Mouse (Mus musculus) limb, embryonic 14.5 days (tissue): ENCODE measurements around the gene Gmds. TPM values are rescaled to one million over a fixed set of nuclear protein-coding genes. Genes with fewer than 3 reads are reported as not detected.

Experiments
- ATAC-seq: fragments of 200-750 bp; cut with Nextera tagmentation; 2 replicates; pipeline ENCODE4 v1.8.0; 2017; ENCODE audit warnings: low read depth, moderate number of reproducible peaks, moderate TSS enrichment; ENCODE audit not compliant: low FRiP score
- DNase-seq: peaks from one replicate; pipeline ENCODE4 v3.0.0-alpha.2; 2015; ENCODE audit warnings: low spot score
- H3K27ac ChIP-seq: fragments of 300-500 bp; sonication (generic); replicated peaks from 2 replicates; pipeline ENCODE4 v1.5.1; 2014; ENCODE audit warnings: low read depth, mild to moderate bottlenecking, low read length, moderate library complexity, mixed read lengths
- H3K27me3 ChIP-seq: fragments of 300-500 bp; sonication (generic); 2 replicates; pipeline ENCODE4 v1.6.1; 2014; ENCODE audit warnings: low read length, mixed read lengths; ENCODE audit not compliant: control insufficient read depth, insufficient read depth
- H3K36me3 ChIP-seq: fragments of 300-500 bp; sonication (generic); 2 replicates; pipeline ENCODE4 v1.6.1; 2014; ENCODE audit warnings: mild to moderate bottlenecking, low read length, moderate library complexity, mixed read lengths; ENCODE audit not compliant: control insufficient read depth, insufficient read depth
- H3K4me1 ChIP-seq: fragments of 300-500 bp; sonication (generic); 2 replicates; pipeline ENCODE4 v1.6.1; 2014; ENCODE audit warnings: antibody characterized with exemption, low read length, mixed read lengths; ENCODE audit not compliant: control insufficient read depth, insufficient read depth
- H3K4me2 ChIP-seq: fragments of 300-500 bp; sonication (generic); replicated peaks from 2 replicates; pipeline ENCODE4 v1.6.1; 2014; ENCODE audit warnings: low read depth, mild to moderate bottlenecking, low read length, moderate library complexity; ENCODE audit not compliant: severe bottlenecking
- H3K4me3 ChIP-seq: fragments of 300-500 bp; sonication (generic); replicated peaks from 2 replicates; pipeline ENCODE4 v1.5.1; 2014; ENCODE audit warnings: low read length
- H3K9ac ChIP-seq: fragments of 300-500 bp; sonication (generic); 2 replicates; pipeline ENCODE4 v1.6.1; 2014; ENCODE audit warnings: mild to moderate bottlenecking, low read depth, low read length, moderate library complexity; ENCODE audit not compliant: severe bottlenecking
- H3K9me3 ChIP-seq: fragments of 300-500 bp; sonication (generic); 2 replicates; pipeline ENCODE4 v1.6.1; 2016; ENCODE audit warnings: low read length; ENCODE audit not compliant: control insufficient read depth
- POLR2A ChIP-seq: fragments of 200-500 bp; IDR thresholded peaks from 2 replicates; pipeline ENCODE4 v1.8.0; 2012; ENCODE audit warnings: inconsistent platforms, mild to moderate bottlenecking, moderate library complexity, borderline replicate concordance; ENCODE audit not compliant: insufficient read depth, insufficient read length; ENCODE audit errors: extremely low read depth
- WGBS: fragments of 180-500 bp; shearing (Covaris S2); extraction: QIAGEN DNeasy Blood & Tissue Kit; methylation state at CpG from one replicate; pipeline ENCODE4 v1.1.7; 2014; 5-methylcytosine and 5-hydroxymethylcytosine counted together
- polyA plus RNA-seq, 2 experiments: library from polyadenylated mRNA; depleted of rRNA in 1 of 2; stranded (reverse) in 1 of 2; unstranded in 1 of 2; fragments of >200 nt; fragmentation: Nextera tagmentation in 1 of 2; extraction: Ambion mirVana in 1 of 2; gene quantifications; 2 replicates each; pipeline versions ENCODE4 v1.2.1 to v1.2.3; 2012 to 2014

Gene Gmds
- polyA plus RNA-seq, 2 experiments, result 31.6 to 39.9 TPM

DNA sequence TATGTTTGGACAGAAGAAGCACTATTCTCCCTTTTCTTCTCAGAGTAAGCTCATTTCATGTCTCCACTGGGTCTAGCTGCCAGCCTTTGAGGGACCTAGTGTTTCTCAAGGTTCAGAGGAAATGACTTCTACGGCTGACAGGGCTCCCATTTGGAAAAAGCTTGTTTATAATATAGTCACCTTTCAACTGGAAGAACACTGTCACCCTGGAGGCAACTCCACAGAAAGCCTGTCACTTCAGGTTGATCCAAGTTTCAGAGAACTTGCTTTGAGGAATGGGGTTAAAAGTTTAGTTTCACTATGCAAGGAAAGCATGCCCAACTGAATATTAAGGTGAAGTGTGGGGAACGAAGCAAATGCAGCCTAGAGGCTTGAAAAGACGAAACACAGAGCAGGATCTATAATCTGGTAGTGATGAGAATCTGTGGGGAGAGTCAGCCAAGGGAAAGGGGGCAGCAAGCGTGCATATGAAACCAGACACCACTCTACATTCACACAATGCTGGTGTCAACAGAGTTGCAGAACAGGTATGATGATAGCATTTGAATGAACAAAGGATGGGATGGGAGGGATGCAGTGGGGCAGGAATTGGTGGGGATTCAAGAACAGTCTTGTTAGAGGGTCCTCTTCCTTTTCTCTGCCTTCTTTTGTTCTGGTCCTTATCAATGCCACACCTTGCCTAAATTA, 423.5 kb downstream of the Gmds start:
- ATAC-seq (no peak), DNase-seq (no peak)
- Histone ChIP-seq H3K36me3 (no peaks in the 10 kb centered on the region), H3K9me3 (no peaks in the 10 kb centered on the region), H3K27me3 (no peaks in the 10 kb centered on the region), H3K4me3 (no peak overlapping the region), H3K27ac (no peak overlapping the region), H3K9ac (no peak overlapping the region), H3K4me1 (peaks cover 7% of the 10 kb centered on the region; the same call in 1 of the 2 replicates), H3K4me2 (no peak overlapping the region)
- TF ChIP-seq POLR2A, result no peak
- 41% methylated on average over 4 of the region's 4 CpGs for WGBS

DNA sequence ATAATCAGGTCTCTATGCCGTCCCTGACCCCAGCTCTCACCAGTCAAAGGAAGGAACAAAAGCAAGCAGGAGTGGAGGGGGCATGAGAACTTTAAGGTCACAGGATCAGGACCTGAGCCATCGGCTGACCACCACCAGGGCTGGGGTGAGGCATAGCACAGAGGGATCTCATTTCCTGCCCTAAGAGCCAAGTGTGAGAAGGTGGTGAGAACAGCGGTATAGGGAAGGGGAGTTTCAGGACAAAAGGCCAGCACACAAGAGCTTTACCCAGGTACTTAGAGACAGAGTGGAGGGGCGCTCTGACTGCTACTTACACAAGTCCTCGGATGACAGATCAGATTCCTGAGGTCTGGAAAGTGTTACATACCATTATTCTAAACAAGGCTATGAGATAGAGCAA, 426.6 kb downstream of the Gmds start:
- DNase-seq (no peak), ATAC-seq (no peak)
- no peaks in the 10 kb centered on the region for H3K27me3 ChIP-seq
- TF ChIP-seq POLR2A, result no peak
- 15% methylated on average over 5 of the region's 5 CpGs for WGBS
- no peak overlapping the region for H3K4me2 ChIP-seq
- H3K9me3 ChIP-seq, result no peaks in the 10 kb centered on the region
- no peak overlapping the region for H3K9ac ChIP-seq
- H3K4me3 ChIP-seq, result no peak overlapping the region
- H3K27ac ChIP-seq, result no peak overlapping the region
- H3K36me3 ChIP-seq, result no peaks in the 10 kb centered on the region
- H3K4me1 ChIP-seq, result peaks cover 7% of the 10 kb centered on the region; the same call in 1 of the 2 replicates

DNA sequence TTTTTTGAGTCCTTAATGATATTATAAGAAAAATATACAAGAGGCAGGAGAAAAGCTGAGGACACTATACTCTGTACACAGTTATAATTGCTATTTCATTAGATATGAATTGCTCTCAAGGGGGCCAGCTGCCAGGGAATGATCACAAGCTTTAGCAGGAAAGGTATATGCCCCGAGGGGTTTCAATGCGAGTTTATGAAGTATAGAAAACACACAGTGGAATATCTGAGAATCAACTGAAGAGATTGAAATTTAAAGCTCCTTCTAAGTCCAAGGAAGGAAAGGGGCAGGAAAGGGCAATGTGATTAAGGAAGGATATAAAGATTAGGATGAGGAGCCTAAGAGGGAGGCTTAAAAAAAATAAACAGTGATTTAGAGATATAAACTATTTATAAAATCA, 427.2 kb downstream of the Gmds start:
- H3K27ac ChIP-seq, result no peak overlapping the region
- H3K4me3 ChIP-seq, result no peak overlapping the region
- H3K4me1 ChIP-seq, result peaks cover 7% of the 10 kb centered on the region; the same call in 1 of the 2 replicates
- H3K27me3 ChIP-seq, result no peaks in the 10 kb centered on the region
- H3K9ac ChIP-seq, result no peak overlapping the region
- no peak for TF ChIP-seq POLR2A
- DNase-seq (no peak), ATAC-seq (no peak)
- H3K9me3 ChIP-seq, result no peaks in the 10 kb centered on the region
- H3K36me3 ChIP-seq, result no peaks in the 10 kb centered on the region
- no peak overlapping the region for H3K4me2 ChIP-seq
- 17% methylated on average over 2 of the region's 2 CpGs for WGBS

DNA sequence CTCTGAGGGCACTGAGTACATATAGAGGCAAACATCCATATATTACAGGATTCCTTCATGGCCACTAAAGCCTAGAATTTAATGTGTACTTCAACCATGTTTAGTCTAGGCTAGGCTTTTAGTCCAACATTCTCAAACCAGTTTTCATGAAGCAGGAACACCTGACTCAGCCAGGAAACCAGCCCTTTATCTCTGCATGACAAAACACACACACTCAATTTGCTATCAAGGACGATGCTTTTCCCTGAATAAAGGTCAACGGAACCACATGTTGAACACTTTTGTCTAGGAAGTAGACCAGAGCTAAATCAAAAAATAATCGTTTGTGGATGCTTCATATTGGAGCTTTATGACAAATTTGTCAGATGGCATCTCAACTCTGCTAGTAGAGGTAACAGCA, 429.5 kb downstream of the Gmds start:
- no peak overlapping the region for H3K4me3 ChIP-seq
- DNase-seq, result no peak
- WGBS, result 89% methylated on average over 3 of the region's 3 CpGs
- H3K27me3 ChIP-seq, result no peaks in the 10 kb centered on the region
- ATAC-seq, result no peak
- no peak overlapping the region for H3K9ac ChIP-seq
- H3K4me2 ChIP-seq, result no peak overlapping the region
- H3K4me1 ChIP-seq, result peaks cover 7% of the 10 kb centered on the region; the same call in 1 of the 2 replicates
- H3K27ac ChIP-seq, result no peak overlapping the region
- TF ChIP-seq POLR2A, result no peak
- no peaks in the 10 kb centered on the region for H3K36me3 ChIP-seq
- H3K9me3 ChIP-seq, result no peaks in the 10 kb centered on the region

DNA sequence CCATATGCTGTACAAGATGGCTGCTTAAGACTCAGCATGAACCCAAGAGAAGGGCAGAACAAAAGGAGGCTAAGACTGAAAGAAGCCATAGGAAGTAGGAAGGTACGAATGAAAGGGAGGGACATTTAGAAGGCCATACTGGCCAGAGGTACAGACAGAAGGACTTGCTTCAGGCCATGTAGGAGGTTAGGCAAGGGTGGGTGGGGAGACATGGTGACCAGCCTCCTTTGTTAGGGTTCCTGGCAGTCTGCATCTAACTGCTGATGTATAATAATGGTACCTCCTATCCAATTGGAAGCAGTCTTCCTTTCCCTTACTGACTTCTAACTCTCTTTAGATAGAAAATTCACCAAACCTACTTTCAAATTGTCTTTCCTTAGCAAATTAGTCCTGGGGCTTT, 432.0 kb downstream of the Gmds start:
- Histone ChIP-seq H3K9me3 (no peaks in the 10 kb centered on the region), H3K4me3 (no peak overlapping the region), H3K4me2 (no peak overlapping the region), H3K27me3 (no peaks in the 10 kb centered on the region), H3K4me1 (no peaks in the 10 kb centered on the region), H3K27ac (no peak overlapping the region), H3K36me3 (no peaks in the 10 kb centered on the region), H3K9ac (no peak overlapping the region)
- no peak for TF ChIP-seq POLR2A
- DNase-seq (no peak), ATAC-seq (no peak)
- 76% methylated on average over 1 of the region's 1 CpGs for WGBS
